Mouse (Mus musculus) kidney, embryonic 16.5 days (tissue): Measurements from ENCODE around the gene Dst. TPM values are rescaled to one million over a fixed set of nuclear protein-coding genes. Genes with fewer than 3 reads are reported as not detected.

Experiments
- ATAC-seq: fragments of 200-750 bp; cut with Nextera tagmentation; 2 replicates; pipeline ENCODE4 v1.8.0; 2017; ENCODE audit warnings: moderate TSS enrichment; ENCODE audit not compliant: low FRiP score, low TSS enrichment
- H3K27ac ChIP-seq: fragments of 300-500 bp; sonication (generic); 2 replicates; pipeline ENCODE4 v1.5.1; 2014; ENCODE audit warnings: low read length
- H3K27me3 ChIP-seq: fragments of 300-500 bp; sonication (generic); 2 replicates; pipeline ENCODE4 v1.6.1; 2014; ENCODE audit warnings: low read length, control low read depth, mixed read lengths; ENCODE audit not compliant: insufficient read depth
- H3K36me3 ChIP-seq: fragments of 300-500 bp; sonication (generic); 2 replicates; pipeline ENCODE4 v1.6.1; 2014; ENCODE audit warnings: low read length, control low read depth, mixed read lengths; ENCODE audit not compliant: insufficient read depth
- H3K4me1 ChIP-seq: fragments of 300-500 bp; sonication (generic); 2 replicates; pipeline ENCODE4 v1.6.1; 2014; ENCODE audit warnings: low read length, control low read depth, mixed read lengths; ENCODE audit not compliant: insufficient read depth
- H3K4me2 ChIP-seq: fragments of 300-500 bp; sonication (generic); replicated peaks from 2 replicates; pipeline ENCODE4 v1.6.1; 2014; ENCODE audit warnings: low read depth, low read length
- H3K4me3 ChIP-seq: fragments of 300-500 bp; sonication (generic); 2 replicates; pipeline ENCODE4 v1.5.1; 2014; ENCODE audit warnings: mild to moderate bottlenecking, low read length
- H3K9ac ChIP-seq: fragments of 300-500 bp; sonication (generic); replicated peaks from 2 replicates; pipeline ENCODE4 v1.6.1; 2014; ENCODE audit warnings: low read length
- H3K9me3 ChIP-seq: fragments of 300-500 bp; sonication (generic); 2 replicates; pipeline ENCODE4 v1.6.1; 2016; ENCODE audit warnings: low read length, control low read depth
- WGBS: fragments of 180-500 bp; shearing (Covaris S2); extraction: QIAGEN DNeasy Blood & Tissue Kit; methylation state at CpG from one replicate; pipeline ENCODE4 v1.1.7; 2014; 5-methylcytosine and 5-hydroxymethylcytosine counted together
- polyA plus RNA-seq: library from polyadenylated mRNA; unstranded; fragments of >200 nt; fragmentation: Nextera tagmentation; extraction: Ambion mirVana; gene quantifications from 2 replicates; pipeline ENCODE4 v1.2.1, GENCODE M21; 2015

The Dst gene
- polyA plus RNA-seq, 1 experiment from 2014 or later = 23.4 TPM

- WGBS = 93% methylated on average over 41 of the region's 41 CpGs
- Histone ChIP-seq H3K4me1 (no peaks in the 10 kb centered on the region), H3K4me3 (no peak overlapping the region), H3K27me3 (no peaks in the 10 kb centered on the region), H3K4me2 (no peak overlapping the region), H3K9me3 (no peaks in the 10 kb centered on the region), H3K27ac (no peak overlapping the region), H3K9ac (no peak overlapping the region), H3K36me3 (peaks cover 56% of the 10 kb centered on the region)
- no peak for ATAC-seq
These were observed 270.1 kb downstream of the Dst start for GRCm38 (mm10) chr1:34178022-34178727.

GRCm38 (mm10) chr1:34179756-34180155 is 271.7 kb downstream of the Dst start:
- peaks cover 49% of the 10 kb centered on the region for H3K36me3 ChIP-seq
- H3K4me2 ChIP-seq = no peak overlapping the region
- ATAC-seq = no peak
- no peak overlapping the region for H3K9ac ChIP-seq
- no peaks in the 10 kb centered on the region for H3K9me3 ChIP-seq
- 93% methylated on average over 19 of the region's 19 CpGs for WGBS
- no peaks in the 10 kb centered on the region for H3K27me3 ChIP-seq
- H3K27ac ChIP-seq = no peak overlapping the region
- no peak overlapping the region for H3K4me3 ChIP-seq
- no peaks in the 10 kb centered on the region for H3K4me1 ChIP-seq

GRCm38 (mm10) chr1:34182406-34183249 is 274.6 kb downstream of the Dst start:
- peaks cover 39% of the 10 kb centered on the region for H3K36me3 ChIP-seq
- WGBS = 82% methylated on average over 24 of the region's 24 CpGs
- ATAC-seq = no peak

GRCm38 (mm10) chr1:34183250-34183926 is 275.4 kb downstream of the Dst start:
- Histone ChIP-seq H3K4me2 (no peak overlapping the region), H3K4me1 (no peaks in the 10 kb centered on the region), H3K36me3 (peaks cover 31% of the 10 kb centered on the region), H3K27ac (no peak overlapping the region), H3K9ac (no peak overlapping the region), H3K9me3 (no peaks in the 10 kb centered on the region), H3K4me3 (no peak overlapping the region), H3K27me3 (no peaks in the 10 kb centered on the region)
- 91% methylated on average over 12 of the region's 12 CpGs for WGBS
- no peak for ATAC-seq

More at GRCm38 (mm10) chr1:34182406-34183249, 274.6 kb downstream of the Dst start:
- Histone ChIP-seq H3K27ac (no peak overlapping the region), H3K4me2 (no peak overlapping the region), H3K9ac (no peak overlapping the region), H3K4me3 (no peak overlapping the region), H3K27me3 (no peaks in the 10 kb centered on the region), H3K9me3 (no peaks in the 10 kb centered on the region), H3K4me1 (no peaks in the 10 kb centered on the region)

GRCm38 (mm10) chr1:34184266-34184665 is 276.2 kb downstream of the Dst start:
- H3K9me3 ChIP-seq = no peaks in the 10 kb centered on the region
- H3K27ac ChIP-seq = no peak overlapping the region
- no peak overlapping the region for H3K4me3 ChIP-seq
- H3K4me2 ChIP-seq = no peak overlapping the region
- H3K4me1 ChIP-seq = no peaks in the 10 kb centered on the region
- H3K36me3 ChIP-seq = peaks cover 24% of the 10 kb centered on the region
- H3K9ac ChIP-seq = no peak overlapping the region
- ATAC-seq = no peak
- 66% methylated on average over 6 of the region's 6 CpGs for WGBS
- no peaks in the 10 kb centered on the region for H3K27me3 ChIP-seq

- no peak overlapping the region for H3K9ac ChIP-seq
- no peak overlapping the region for H3K27ac ChIP-seq
- 89% methylated on average over 6 of the region's 6 CpGs for WGBS
- no peak overlapping the region for H3K4me3 ChIP-seq
- no peak for ATAC-seq
- H3K9me3 ChIP-seq = no peaks in the 10 kb centered on the region
- H3K4me1 ChIP-seq = no peaks in the 10 kb centered on the region
- no peak overlapping the region for H3K4me2 ChIP-seq
- H3K27me3 ChIP-seq = no peaks in the 10 kb centered on the region
- H3K36me3 ChIP-seq = peaks cover 18% of the 10 kb centered on the region; the same call in 1 of the 2 replicates
These were observed 278.0 kb downstream of the Dst start for GRCm38 (mm10) chr1:34186033-34186432.

- no peaks in the 10 kb centered on the region for H3K4me1 ChIP-seq
- H3K4me3 ChIP-seq = no peak overlapping the region
- H3K36me3 ChIP-seq = peaks cover 15% of the 10 kb centered on the region; the same call in 1 of the 2 replicates
- H3K4me2 ChIP-seq = no peak overlapping the region
- H3K9ac ChIP-seq = no peak overlapping the region
- H3K27ac ChIP-seq = no peak overlapping the region
- no peaks in the 10 kb centered on the region for H3K27me3 ChIP-seq
- WGBS = 54% methylated on average over 5 of the region's 5 CpGs
- ATAC-seq = no peak
- no peaks in the 10 kb centered on the region for H3K9me3 ChIP-seq
These were observed 279.5 kb downstream of the Dst start for GRCm38 (mm10) chr1:34187501-34187900.

- Histone ChIP-seq H3K4me2 (no peak overlapping the region), H3K4me3 (no peak overlapping the region), H3K27me3 (no peaks in the 10 kb centered on the region), H3K4me1 (no peaks in the 10 kb centered on the region), H3K36me3 (peaks cover 18% of the 10 kb centered on the region; the same call in 1 of the 2 replicates), H3K9me3 (no peaks in the 10 kb centered on the region), H3K9ac (no peak overlapping the region), H3K27ac (no peak overlapping the region)
- 84% methylated on average over 16 of the region's 16 CpGs for WGBS
- ATAC-seq = no peak
These were observed 280.8 kb downstream of the Dst start for GRCm38 (mm10) chr1:34188721-34189236.

GRCm38 (mm10) chr1:34189318-34189717 is 281.3 kb downstream of the Dst start:
- H3K4me2 ChIP-seq = no peak overlapping the region
- peaks cover 18% of the 10 kb centered on the region; the same call in 1 of the 2 replicates for H3K36me3 ChIP-seq
- no peaks in the 10 kb centered on the region for H3K9me3 ChIP-seq
- H3K9ac ChIP-seq = no peak overlapping the region
- H3K27ac ChIP-seq = no peak overlapping the region
- H3K4me1 ChIP-seq = no peaks in the 10 kb centered on the region
- no peak overlapping the region for H3K4me3 ChIP-seq
- 74% methylated on average over 14 of the region's 14 CpGs for WGBS
- H3K27me3 ChIP-seq = no peaks in the 10 kb centered on the region
- ATAC-seq = no peak
